Mouse (Mus musculus): Measurements from ENCODE around the gene Prss35. TPM values are rescaled to one million over a fixed set of nuclear protein-coding genes. Genes with fewer than 3 reads are reported as not detected.

Gene Prss35
- total RNA-seq, 1 experiment = 9.4 TPM

- peaks cover 4 to 5% of the 10 kb centered on the region in 2 experiments; a peak in 3 of 4 replicates for H3K4me1 ChIP-seq (ENCODE audit: control insufficient read depth in 2 of 2, insufficient read depth in 2 of 2, low read length in 2 of 2, poor library complexity in 1 of 2)
- no peaks in the 10 kb centered on the region for H3K36me3 ChIP-seq (ENCODE audit: control insufficient read depth, insufficient read depth, low read length, poor library complexity, severe bottlenecking)
- H3K4me3 ChIP-seq (ENCODE audit: insufficient read depth in 1 of 2, low read depth in 1 of 2, low read length in 2 of 2, poor library complexity in 1 of 2, severe bottlenecking in 1 of 2) = no peak overlapping the region
- no peaks in the 10 kb centered on the region for H3K9me3 ChIP-seq (ENCODE audit: control insufficient read depth, insufficient read depth, low read depth, low read length)
- H3K9ac ChIP-seq (ENCODE audit: insufficient read depth, low read depth, low read length, poor library complexity, severe bottlenecking) = no peak overlapping the region
- in situ Hi-C loops (cut with MboI; ENCODE audit: low sequenced_read_pairs in 2 of 2, unreplicated experiment in 2 of 2) = no loop called here
- H3K27ac ChIP-seq (ENCODE audit: insufficient read depth, low read depth, low read length, poor library complexity, severe bottlenecking) = no peak overlapping the region
- TF ChIP-seq ZNF384 (IDR thresholded peaks at IDR 0.05; ENCODE audit: low read depth, low read length) = no peak
- no peak for TF ChIP-seq CHD2 (IDR thresholded peaks at IDR 0.05; ENCODE audit: low read depth, low read length)
- no peak for TF ChIP-seq ZC3H11A (IDR thresholded peaks at IDR 0.05; ENCODE audit: borderline replicate concordance, low read depth, low read length)
- no peak for TF ChIP-seq HCFC1 (IDR thresholded peaks at IDR 0.05; ENCODE audit: borderline replicate concordance, insufficient read depth, low read length)
- no peak for TF ChIP-seq MAFK (IDR thresholded peaks at IDR 0.05; ENCODE audit: insufficient read depth, low read depth, low read length)
- DNase-seq (ENCODE audit: low read depth, low spot score) = no peak
Measured at GRCm38 (mm10) chr9:86729811-86730210, 13.6 kb upstream of the Prss35 start.

GRCm38 (mm10) chr9:86734357-86734756, 9.1 kb upstream of the Prss35 start:
- DNase-seq (ENCODE audit: low read depth, low spot score) = no peak
- H3K36me3 ChIP-seq (ENCODE audit: control insufficient read depth, insufficient read depth, low read length, poor library complexity, severe bottlenecking) = no peaks in the 10 kb centered on the region
- in situ Hi-C loops (cut with MboI; ENCODE audit: low sequenced_read_pairs in 2 of 2, unreplicated experiment in 2 of 2) = no loop called here
- no peak for TF ChIP-seq HCFC1 (IDR thresholded peaks at IDR 0.05; ENCODE audit: borderline replicate concordance, insufficient read depth, low read length)
- TF ChIP-seq ZNF384 (IDR thresholded peaks at IDR 0.05; ENCODE audit: low read depth, low read length) = no peak
- TF ChIP-seq MAFK (IDR thresholded peaks at IDR 0.05; ENCODE audit: insufficient read depth, low read depth, low read length) = no peak
- no peak for TF ChIP-seq ZC3H11A (IDR thresholded peaks at IDR 0.05; ENCODE audit: borderline replicate concordance, low read depth, low read length)
- no peak for TF ChIP-seq CHD2 (IDR thresholded peaks at IDR 0.05; ENCODE audit: low read depth, low read length)
- no peak overlapping the region for H3K9ac ChIP-seq (ENCODE audit: insufficient read depth, low read depth, low read length, poor library complexity, severe bottlenecking)
- H3K4me3 ChIP-seq (ENCODE audit: insufficient read depth in 1 of 2, low read depth in 1 of 2, low read length in 2 of 2, poor library complexity in 1 of 2, severe bottlenecking in 1 of 2) = no peak overlapping the region
- no peaks in the 10 kb centered on the region for H3K9me3 ChIP-seq (ENCODE audit: control insufficient read depth, insufficient read depth, low read depth, low read length)
- peaks cover 6% of the 10 kb centered on the region in 2 experiments for H3K4me1 ChIP-seq (ENCODE audit: control insufficient read depth in 2 of 2, insufficient read depth in 2 of 2, low read length in 2 of 2, poor library complexity in 1 of 2)
- no peak overlapping the region for H3K27ac ChIP-seq (ENCODE audit: insufficient read depth, low read depth, low read length, poor library complexity, severe bottlenecking)

- Histone ChIP-seq H3K9ac (ENCODE audit: insufficient read depth, low read depth, low read length, poor library complexity, severe bottlenecking) (no peak overlapping the region), H3K36me3 (ENCODE audit: control insufficient read depth, insufficient read depth, low read length, poor library complexity, severe bottlenecking) (no peaks in the 10 kb centered on the region), H3K4me1 (ENCODE audit: control insufficient read depth in 2 of 2, insufficient read depth in 2 of 2, low read length in 2 of 2, poor library complexity in 1 of 2) (peaks cover 6 to 7% of the 10 kb centered on the region in 2 experiments), H3K9me3 (ENCODE audit: control insufficient read depth, insufficient read depth, low read depth, low read length) (no peaks in the 10 kb centered on the region), H3K27ac (ENCODE audit: insufficient read depth, low read depth, low read length, poor library complexity, severe bottlenecking) (no peak overlapping the region), H3K4me3 (ENCODE audit: insufficient read depth in 1 of 2, low read depth in 1 of 2, low read length in 2 of 2, poor library complexity in 1 of 2, severe bottlenecking in 1 of 2) (no peak overlapping the region)
- DNase-seq (ENCODE audit: low read depth, low spot score) = no peak
- TF ChIP-seq ZC3H11A (IDR thresholded peaks at IDR 0.05; ENCODE audit: borderline replicate concordance, low read depth, low read length) = no peak
- TF ChIP-seq HCFC1 (IDR thresholded peaks at IDR 0.05; ENCODE audit: borderline replicate concordance, insufficient read depth, low read length) = no peak
- no peak for TF ChIP-seq ZNF384 (IDR thresholded peaks at IDR 0.05; ENCODE audit: low read depth, low read length)
- no peak for TF ChIP-seq MAFK (IDR thresholded peaks at IDR 0.05; ENCODE audit: insufficient read depth, low read depth, low read length)
- in situ Hi-C loops (cut with MboI; ENCODE audit: low sequenced_read_pairs in 2 of 2, unreplicated experiment in 2 of 2) = no loop called here
Measured at GRCm38 (mm10) chr9:86734795-86735194, 8.7 kb upstream of the Prss35 start.

GRCm38 (mm10) chr9:86736991-86737390, 6.5 kb upstream of the Prss35 start:
- in situ Hi-C loops (cut with MboI; ENCODE audit: low sequenced_read_pairs in 2 of 2, unreplicated experiment in 2 of 2) = no loop called here
- no peak for TF ChIP-seq ZNF384 (IDR thresholded peaks at IDR 0.05; ENCODE audit: low read depth, low read length)
- no peak for TF ChIP-seq HCFC1 (IDR thresholded peaks at IDR 0.05; ENCODE audit: borderline replicate concordance, insufficient read depth, low read length)
- no peak for TF ChIP-seq ZC3H11A (IDR thresholded peaks at IDR 0.05; ENCODE audit: borderline replicate concordance, low read depth, low read length)
- TF ChIP-seq CHD2 (IDR thresholded peaks at IDR 0.05; ENCODE audit: low read depth, low read length) = no peak
- TF ChIP-seq MAFK (IDR thresholded peaks at IDR 0.05; ENCODE audit: insufficient read depth, low read depth, low read length) = no peak
- no peak for DNase-seq (ENCODE audit: low read depth, low spot score)

GRCm38 (mm10) chr9:86738067-86738466, 5.4 kb upstream of the Prss35 start:
- Histone ChIP-seq H3K4me3 (ENCODE audit: insufficient read depth in 1 of 2, low read depth in 1 of 2, low read length in 2 of 2, poor library complexity in 1 of 2, severe bottlenecking in 1 of 2) (no peak overlapping the region), H3K36me3 (ENCODE audit: control insufficient read depth, insufficient read depth, low read length, poor library complexity, severe bottlenecking) (no peaks in the 10 kb centered on the region), H3K9me3 (ENCODE audit: control insufficient read depth, insufficient read depth, low read depth, low read length) (no peaks in the 10 kb centered on the region), H3K27ac (ENCODE audit: insufficient read depth, low read depth, low read length, poor library complexity, severe bottlenecking) (no peak overlapping the region), H3K9ac (ENCODE audit: insufficient read depth, low read depth, low read length, poor library complexity, severe bottlenecking) (no peak overlapping the region), H3K4me1 (ENCODE audit: control insufficient read depth in 2 of 2, insufficient read depth in 2 of 2, low read length in 2 of 2, poor library complexity in 1 of 2) (peaks cover 14 to 16% of the 10 kb centered on the region in 2 experiments)
- no peak for TF ChIP-seq CHD2 (IDR thresholded peaks at IDR 0.05; ENCODE audit: low read depth, low read length)
- TF ChIP-seq ZC3H11A (IDR thresholded peaks at IDR 0.05; ENCODE audit: borderline replicate concordance, low read depth, low read length) = no peak
- no peak for TF ChIP-seq MAFK (IDR thresholded peaks at IDR 0.05; ENCODE audit: insufficient read depth, low read depth, low read length)
- no peak for TF ChIP-seq HCFC1 (IDR thresholded peaks at IDR 0.05; ENCODE audit: borderline replicate concordance, insufficient read depth, low read length)
- no peak for TF ChIP-seq ZNF384 (IDR thresholded peaks at IDR 0.05; ENCODE audit: low read depth, low read length)
- DNase-seq (ENCODE audit: low read depth, low spot score) = no peak
- in situ Hi-C loops (cut with MboI; ENCODE audit: low sequenced_read_pairs in 2 of 2, unreplicated experiment in 2 of 2) = no loop called here

More at GRCm38 (mm10) chr9:86736991-86737390, 6.5 kb upstream of the Prss35 start:
- H3K27ac ChIP-seq (ENCODE audit: insufficient read depth, low read depth, low read length, poor library complexity, severe bottlenecking) = no peak overlapping the region
- H3K36me3 ChIP-seq (ENCODE audit: control insufficient read depth, insufficient read depth, low read length, poor library complexity, severe bottlenecking) = no peaks in the 10 kb centered on the region
- H3K4me1 ChIP-seq (ENCODE audit: control insufficient read depth in 2 of 2, insufficient read depth in 2 of 2, low read length in 2 of 2, poor library complexity in 1 of 2) = peaks cover 14 to 16% of the 10 kb centered on the region in 2 experiments
- no peaks in the 10 kb centered on the region for H3K9me3 ChIP-seq (ENCODE audit: control insufficient read depth, insufficient read depth, low read depth, low read length)
- no peak overlapping the region for H3K9ac ChIP-seq (ENCODE audit: insufficient read depth, low read depth, low read length, poor library complexity, severe bottlenecking)
- no peak overlapping the region for H3K4me3 ChIP-seq (ENCODE audit: insufficient read depth in 1 of 2, low read depth in 1 of 2, low read length in 2 of 2, poor library complexity in 1 of 2, severe bottlenecking in 1 of 2)

Data from ES-E14 (cell line).